Mouse (Mus musculus): ENCODE results near the gene Vmp1.

DNA sequence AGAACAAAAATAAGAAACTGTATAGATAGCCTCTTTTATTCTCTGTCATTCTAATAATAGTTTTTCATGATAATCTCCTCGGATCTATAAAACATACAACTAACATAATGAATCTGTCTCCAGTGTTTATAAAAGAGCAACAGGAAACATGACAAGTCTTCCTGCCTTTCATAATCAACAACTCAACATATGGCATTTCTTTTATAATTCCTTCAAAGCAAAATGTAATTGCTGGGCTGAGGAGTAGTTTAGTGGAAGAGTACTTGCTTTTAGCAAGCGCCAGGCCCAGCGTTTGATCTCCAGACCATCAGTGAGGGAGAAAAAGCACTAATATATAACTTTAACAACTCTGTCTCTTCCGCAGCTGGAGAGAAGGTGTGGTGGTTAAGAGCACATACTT, 41.9 kb downstream of the Vmp1 start:
- TF ChIP-seq CTCF (conservative IDR thresholded peaks at IDR 0.05; ENCODE audit: insufficient read depth, insufficient read length, low read depth, low read length) (no peak), POLR2A (IDR thresholded peaks at IDR 0.05; ENCODE audit: low read depth, low read length) (no peak)
